In genomic region chr2:79528347-79528990, GRCm38 (mm10) we compare ENCODE assay signal across 18 mouse cellular contexts.
DNase-seq lines count a peak whose midpoint lies in the region; ATAC-seq lines count a peak whose summit lies in the region.
"Had no signal": no experiment of that assay in that cellular context is flagged by ENCODE, and none has a peak within 500 bp of the region (broad histone marks: within the 10 kb centered on the region; RNA-seq: fewer than 3 reads in every experiment).

No protein-coding gene starts in this region.

- H3K9ac ChIP-seq in forebrain, embryonic 11.5 days (ENCODE audit: low read length), result no peak overlapping the region
- no peak overlapping the region for H3K9ac ChIP-seq in hindbrain, embryonic 13.5 days
- H3K9ac ChIP-seq in hindbrain, embryonic 11.5 days (ENCODE audit: low read depth, low read length), result no peak overlapping the region
- no peak overlapping the region for H3K9ac ChIP-seq in forebrain, embryonic 15.5 days (replicated peaks)
- no peak overlapping the region for H3K9ac ChIP-seq in midbrain, embryonic 16.5 days (ENCODE audit: low read depth, low read length)
- H3K9ac ChIP-seq: lung, embryonic 15.5 days had no signal

- 0 out of 2 replicates have a peak, but pooled peaks cover 2% of the 10 kb centered on the region for H3K4me1 ChIP-seq in forebrain, embryonic 11.5 days (replicated peaks; ENCODE audit: control insufficient read depth, insufficient read depth, low read length)
- H3K4me1 ChIP-seq in forebrain, embryonic 10.5 days, result peaks cover 39% of the 10 kb centered on the region
- H3K4me1 ChIP-seq in hindbrain, embryonic 13.5 days (replicated peaks), result peaks cover 16% of the 10 kb centered on the region
- peaks cover 3% of the 10 kb centered on the region; the same call in 1 of the 2 replicates for H3K4me1 ChIP-seq in hindbrain, embryonic 11.5 days (replicated peaks; ENCODE audit: control insufficient read depth, insufficient read depth, low read length)
- H3K4me1 ChIP-seq in forebrain, embryonic 15.5 days, result peaks cover 8% of the 10 kb centered on the region
- peaks cover 11% of the 10 kb centered on the region for H3K4me1 ChIP-seq in midbrain, embryonic 16.5 days (ENCODE audit: control insufficient read depth, insufficient read depth, low read length)
- H3K4me1 ChIP-seq: lung, embryonic 15.5 days had no signal

- WGBS in forebrain, embryonic 11.5 days, result 46% methylated on average over 18 of the region's 18 CpGs
- 49% methylated on average over 18 of the region's 18 CpGs for WGBS in forebrain, embryonic 10.5 days
- WGBS in hindbrain, embryonic 13.5 days, result 67% methylated on average over 18 of the region's 18 CpGs
- WGBS in hindbrain, embryonic 11.5 days, result 77% methylated on average over 18 of the region's 18 CpGs
- WGBS in forebrain, embryonic 15.5 days, result 32% methylated on average over 18 of the region's 18 CpGs
- 46% methylated on average over 18 of the region's 18 CpGs for WGBS in midbrain, embryonic 16.5 days

- 0 out of 2 replicates have a peak, but pooled peaks have one; percentile 30 for ATAC-seq in forebrain, embryonic 11.5 days (replicated peaks; ENCODE audit: low FRiP score)
- ATAC-seq in hindbrain, embryonic 13.5 days (ENCODE audit: low FRiP score), result peak; percentile 39; the same call in 1 of the 2 replicates
- ATAC-seq in hindbrain, embryonic 11.5 days (ENCODE audit: low FRiP score), result no peak
- peak; percentile 59 for ATAC-seq in forebrain, embryonic 15.5 days (replicated peaks)
- ATAC-seq in midbrain, embryonic 16.5 days, result peak; percentile 69
- ATAC-seq: intestine, embryonic 16.5 days had no signal

- no peak for DNase-seq in forebrain, embryonic 11.5 days (ENCODE audit: low spot score)
- no peak for DNase-seq in forebrain, embryonic 10.5 days (ENCODE audit: extremely low spot score, low spot score)
- no peak for DNase-seq in hindbrain, embryonic 11.5 days (ENCODE audit: low spot score)
- DNase-seq in frontal cortex, postnatal 25 days (ENCODE audit: low spot score in 2 of 2), result no peak
- DNase-seq in layer of hippocampus, adult 9-11 months, result no peak
- DNase-seq: cerebellum, postnatal 25 days; kidney, postnatal 10 days; layer of hippocampus, postnatal 36 days; left cerebral cortex, postnatal 4 days; thymus, postnatal 36 days had no signal

- H3K27ac ChIP-seq in forebrain, embryonic 11.5 days (ENCODE audit: low read depth, low read length), result no peak overlapping the region
- H3K27ac ChIP-seq in forebrain, embryonic 10.5 days, result no peak overlapping the region
- peak overlapping the region; percentile 8; the same call in 1 of the 2 replicates for H3K27ac ChIP-seq in hindbrain, embryonic 13.5 days
- no peak overlapping the region for H3K27ac ChIP-seq in hindbrain, embryonic 11.5 days (ENCODE audit: low read depth, low read length)
- H3K27ac ChIP-seq in forebrain, embryonic 15.5 days (replicated peaks), result no peak overlapping the region
- peak overlapping the region; percentile 54 for H3K27ac ChIP-seq in midbrain, embryonic 16.5 days (ENCODE audit: low read length)
- H3K27ac ChIP-seq: lung, embryonic 15.5 days had no signal

- H3K4me2 ChIP-seq in forebrain, embryonic 11.5 days (ENCODE audit: low read depth, low read length, severe bottlenecking), result no peak overlapping the region
- H3K4me2 ChIP-seq in hindbrain, embryonic 13.5 days, result no peak overlapping the region
- no peak overlapping the region for H3K4me2 ChIP-seq in hindbrain, embryonic 11.5 days (replicated peaks; ENCODE audit: low read depth, low read length)
- H3K4me2 ChIP-seq in forebrain, embryonic 15.5 days (replicated peaks), result no peak overlapping the region
- 0 out of 2 replicates have a peak overlapping the region, but pooled peaks have one; percentile 0 for H3K4me2 ChIP-seq in midbrain, embryonic 16.5 days (ENCODE audit: low read length)
- H3K4me2 ChIP-seq: liver, embryonic 11.5 days; lung, embryonic 15.5 days had no signal

- H3K9me3 ChIP-seq in forebrain, embryonic 11.5 days (ENCODE audit: control insufficient read depth, low read length), result no peaks in the 10 kb centered on the region
- no peaks in the 10 kb centered on the region for H3K9me3 ChIP-seq in forebrain, embryonic 10.5 days
- no peaks in the 10 kb centered on the region for H3K9me3 ChIP-seq in hindbrain, embryonic 13.5 days
- no peaks in the 10 kb centered on the region for H3K9me3 ChIP-seq in hindbrain, embryonic 11.5 days (ENCODE audit: control insufficient read depth, low read length)
- no peaks in the 10 kb centered on the region for H3K9me3 ChIP-seq in forebrain, embryonic 15.5 days
- no peaks in the 10 kb centered on the region for H3K9me3 ChIP-seq in midbrain, embryonic 16.5 days (replicated peaks; ENCODE audit: control insufficient read depth, low read length, poor library complexity, severe bottlenecking)
- H3K9me3 ChIP-seq: lung, embryonic 15.5 days had no signal

- H3K36me3 ChIP-seq in forebrain, embryonic 11.5 days (ENCODE audit: control insufficient read depth, insufficient read depth, low read length), result no peaks in the 10 kb centered on the region
- no peaks in the 10 kb centered on the region for H3K36me3 ChIP-seq in forebrain, embryonic 10.5 days (replicated peaks)
- H3K36me3 ChIP-seq in hindbrain, embryonic 13.5 days, result no peaks in the 10 kb centered on the region
- no peaks in the 10 kb centered on the region for H3K36me3 ChIP-seq in hindbrain, embryonic 11.5 days (ENCODE audit: control insufficient read depth, insufficient read depth, low read length)
- H3K36me3 ChIP-seq in forebrain, embryonic 15.5 days, result no peaks in the 10 kb centered on the region
- H3K36me3 ChIP-seq in midbrain, embryonic 16.5 days (ENCODE audit: control insufficient read depth, insufficient read depth, low read length), result no peaks in the 10 kb centered on the region
- H3K36me3 ChIP-seq: lung, embryonic 15.5 days had no signal

- no peak overlapping the region for H3K4me3 ChIP-seq in forebrain, embryonic 11.5 days (ENCODE audit: low read depth, low read length)
- no peak overlapping the region for H3K4me3 ChIP-seq in forebrain, embryonic 10.5 days
- no peak overlapping the region for H3K4me3 ChIP-seq in hindbrain, embryonic 13.5 days
- H3K4me3 ChIP-seq in hindbrain, embryonic 11.5 days (ENCODE audit: low read depth, low read length), result no peak overlapping the region
- no peak overlapping the region for H3K4me3 ChIP-seq in forebrain, embryonic 15.5 days
- no peak overlapping the region for H3K4me3 ChIP-seq in midbrain, embryonic 16.5 days (ENCODE audit: low read depth, low read length)
- H3K4me3 ChIP-seq: lung, embryonic 15.5 days; myocyte had no signal

- no peaks in the 10 kb centered on the region for H3K27me3 ChIP-seq in forebrain, embryonic 11.5 days (ENCODE audit: control insufficient read depth, insufficient read depth, low read length)
- H3K27me3 ChIP-seq in forebrain, embryonic 10.5 days (ENCODE audit: poor library complexity, severe bottlenecking), result peaks cover 61% of the 10 kb centered on the region
- no peaks in the 10 kb centered on the region for H3K27me3 ChIP-seq in hindbrain, embryonic 13.5 days
- H3K27me3 ChIP-seq in hindbrain, embryonic 11.5 days (ENCODE audit: control insufficient read depth, insufficient read depth, low read length), result no peaks in the 10 kb centered on the region
- H3K27me3 ChIP-seq in forebrain, embryonic 15.5 days, result no peaks in the 10 kb centered on the region
- H3K27me3 ChIP-seq in midbrain, embryonic 16.5 days (ENCODE audit: control insufficient read depth, insufficient read depth, low read depth, low read length), result no peaks in the 10 kb centered on the region
- H3K27me3 ChIP-seq: CH12.LX; lung, embryonic 15.5 days had no signal

Comparison
In these comparisons a context has a peak if more than half of its experiments do, and no peak if none do; other contexts are left out.
1. H3K27ac ChIP-seq: peak in hindbrain, embryonic 13.5 days (single experiment) and midbrain, embryonic 16.5 days (single experiment); none in forebrain, embryonic 11.5 days (single experiment), forebrain, embryonic 10.5 days (single experiment), hindbrain, embryonic 11.5 days (single experiment) and forebrain, embryonic 15.5 days (single experiment).